Mouse (Mus musculus): ENCODE results near the gene Lama4. TPM values are rescaled to one million over a fixed set of nuclear protein-coding genes. Genes with fewer than 3 reads are reported as not detected.
A peak's percentile ranks its signal among the peaks of the same experiment; 100 is the strongest.

Lama4 gene
- polyA plus RNA-seq, 1 experiment from 2014 or later: 60.0 TPM

DNA sequence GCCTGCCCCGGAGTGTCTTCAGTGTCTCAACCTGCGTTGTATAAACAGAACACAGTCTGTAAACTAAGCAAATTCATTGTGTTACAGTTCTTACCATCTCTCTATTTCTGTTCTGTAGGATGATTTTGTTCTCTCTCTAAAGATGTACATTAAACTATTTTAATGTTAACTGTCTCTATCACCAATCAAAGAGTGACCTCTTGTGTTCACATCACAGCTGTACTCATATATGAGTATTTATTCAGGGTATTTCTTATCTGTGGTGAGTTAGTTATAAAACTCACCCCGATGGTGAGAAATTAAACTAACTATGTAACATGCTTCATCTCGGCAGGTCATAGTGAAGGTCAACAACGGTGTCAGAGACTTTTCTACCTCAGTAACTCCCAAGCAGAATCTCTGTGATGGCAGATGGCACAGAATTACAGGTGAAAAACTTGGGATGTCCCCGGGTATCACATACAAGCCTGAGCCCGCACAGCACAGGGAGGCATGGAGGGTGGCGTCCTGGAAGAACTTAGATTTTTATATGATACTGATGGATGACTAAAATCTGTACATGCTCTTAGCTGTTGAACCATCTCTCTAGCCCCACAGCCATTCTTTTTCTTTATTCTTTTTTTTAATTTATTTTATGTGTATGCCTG lies 139.6 kb downstream of the Lama4 start:
- H3K27me3 ChIP-seq (ENCODE audit: insufficient read depth, poor library complexity, severe bottlenecking): no peaks in the 10 kb centered on the region
- no peak overlapping the region for H3K27ac ChIP-seq
- peaks cover 68% of the 10 kb centered on the region for H3K36me3 ChIP-seq
- WGBS: 88% methylated on average over 8 of the region's 8 CpGs
- no peak overlapping the region for H3K4me3 ChIP-seq
- DNase-seq (ENCODE audit: low spot score): no peak
- H3K9me3 ChIP-seq: no peaks in the 10 kb centered on the region
- H3K4me1 ChIP-seq: no peaks in the 10 kb centered on the region

DNA sequence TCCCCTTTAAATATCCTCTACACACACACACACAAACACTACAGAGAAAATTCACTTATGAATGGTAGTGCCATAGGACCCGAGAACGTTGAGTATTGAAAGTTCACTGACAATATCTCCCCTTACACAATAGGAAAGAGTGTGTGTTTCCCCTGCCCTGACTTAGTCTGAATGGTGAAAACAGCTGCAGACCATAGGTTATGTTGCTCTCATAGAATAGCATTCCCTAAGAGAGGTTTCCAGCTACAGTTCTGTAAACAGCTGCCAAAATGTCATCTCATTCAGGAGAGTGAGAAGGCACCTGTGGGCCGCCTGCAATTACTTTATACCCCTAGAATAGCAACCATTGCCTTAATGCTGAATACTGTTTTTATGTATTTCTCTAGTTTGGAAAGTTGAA lies 141.1 kb downstream of the Lama4 start:
- WGBS: 67% methylated on average over 3 of the region's 3 CpGs
- Histone ChIP-seq H3K27me3 (ENCODE audit: insufficient read depth, poor library complexity, severe bottlenecking) (no peaks in the 10 kb centered on the region), H3K36me3 (peaks cover 66% of the 10 kb centered on the region), H3K4me3 (no peak overlapping the region), H3K9me3 (no peaks in the 10 kb centered on the region), H3K27ac (no peak overlapping the region), H3K4me1 (no peaks in the 10 kb centered on the region)
- DNase-seq (ENCODE audit: low spot score): no peak

DNA sequence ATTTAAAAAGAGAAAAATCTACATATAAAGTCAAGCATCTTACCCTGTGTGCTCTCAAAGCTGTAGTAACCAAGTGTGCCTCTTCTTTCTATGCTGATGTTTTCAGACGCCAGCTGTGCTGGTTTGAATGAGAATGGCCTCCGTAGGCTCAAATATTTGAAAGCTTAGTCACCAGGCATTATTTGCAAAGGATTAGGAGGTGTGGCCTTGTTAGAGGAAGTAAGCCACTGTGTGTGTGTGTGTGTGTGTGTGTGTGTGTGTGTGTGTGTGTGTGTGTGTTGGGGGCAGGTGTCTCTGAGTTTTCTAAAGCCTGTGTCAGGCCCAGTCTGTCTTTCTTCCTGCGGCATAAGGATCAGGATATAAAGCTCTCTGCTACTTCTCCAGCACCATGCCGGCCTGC lies 141.6 kb downstream of the Lama4 start:
- no peak for DNase-seq (ENCODE audit: low spot score)
- no peaks in the 10 kb centered on the region for H3K4me1 ChIP-seq
- no peaks in the 10 kb centered on the region for H3K9me3 ChIP-seq
- H3K27me3 ChIP-seq (ENCODE audit: insufficient read depth, poor library complexity, severe bottlenecking): no peaks in the 10 kb centered on the region
- no peak overlapping the region for H3K4me3 ChIP-seq
- 61% methylated on average over 4 of the region's 4 CpGs for WGBS
- peaks cover 70% of the 10 kb centered on the region for H3K36me3 ChIP-seq
- no peak overlapping the region for H3K27ac ChIP-seq

DNA sequence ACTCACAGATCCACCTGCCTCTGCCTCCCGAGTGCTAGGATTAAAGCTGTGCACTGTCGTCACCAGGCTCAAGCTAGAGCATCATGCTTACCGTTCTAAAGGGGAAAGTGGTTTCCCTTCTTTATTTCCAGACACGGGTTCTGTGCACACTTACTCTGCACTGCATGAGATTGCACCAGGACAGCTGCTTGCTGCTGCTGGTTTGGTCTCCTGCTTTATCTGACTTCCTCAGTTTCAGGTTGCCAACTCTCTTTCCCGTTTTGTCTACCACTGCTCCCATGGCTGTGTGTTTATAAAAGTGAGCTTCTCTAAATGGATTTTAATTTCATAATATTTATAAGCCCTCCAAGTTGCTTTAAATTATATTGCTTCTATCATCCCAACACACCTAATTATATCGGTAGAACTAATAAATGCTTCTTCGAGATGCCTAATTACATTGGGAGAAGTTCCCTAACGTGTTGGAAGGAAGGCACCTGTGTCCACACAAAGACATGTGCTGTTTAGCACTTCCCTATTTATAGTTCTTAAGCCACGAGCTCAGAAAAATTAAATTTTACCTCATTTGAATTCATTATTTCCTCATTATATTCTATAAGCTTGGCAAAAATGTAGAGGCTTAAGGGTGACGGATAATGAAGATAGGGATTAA lies 143.6 kb downstream of the Lama4 start:
- peaks cover 53% of the 10 kb centered on the region; the same call in 1 of the 2 replicates for H3K36me3 ChIP-seq
- WGBS: 71% methylated on average over 10 of the region's 10 CpGs

DNA sequence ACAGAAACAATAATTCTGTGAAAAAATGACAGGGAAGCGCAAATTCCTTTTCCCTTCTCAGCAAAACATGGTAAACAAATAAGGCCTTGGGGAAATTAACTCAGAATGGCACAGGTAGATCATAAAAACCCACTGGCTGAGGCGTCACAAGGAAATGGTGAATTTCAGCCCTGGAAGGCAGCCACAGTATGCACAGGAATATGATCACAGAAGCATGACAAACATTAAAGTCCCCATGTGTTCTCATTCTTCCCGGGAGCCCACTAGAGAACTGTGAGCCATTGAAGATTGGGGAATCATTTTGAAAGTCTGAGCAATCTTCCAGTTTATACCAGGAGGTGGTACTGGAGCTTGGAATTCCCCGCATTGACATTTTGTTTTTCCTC lies 144.2 kb downstream of the Lama4 start:
- no peak overlapping the region for H3K27ac ChIP-seq
- H3K36me3 ChIP-seq: peaks cover 53% of the 10 kb centered on the region; the same call in 1 of the 2 replicates
- no peak overlapping the region for H3K4me3 ChIP-seq
- no peaks in the 10 kb centered on the region for H3K27me3 ChIP-seq (ENCODE audit: insufficient read depth, poor library complexity, severe bottlenecking)
- no peak for DNase-seq (ENCODE audit: low spot score)
- WGBS: 68% methylated on average over 4 of the region's 4 CpGs
- no peaks in the 10 kb centered on the region for H3K9me3 ChIP-seq
- H3K4me1 ChIP-seq: no peaks in the 10 kb centered on the region

More for the DNA sequence above, 143.6 kb downstream of the Lama4 start:
- no peak for DNase-seq (ENCODE audit: low spot score)
- Histone ChIP-seq H3K9me3 (no peaks in the 10 kb centered on the region), H3K4me1 (no peaks in the 10 kb centered on the region), H3K4me3 (no peak overlapping the region), H3K27me3 (ENCODE audit: insufficient read depth, poor library complexity, severe bottlenecking) (no peaks in the 10 kb centered on the region), H3K27ac (no peak overlapping the region)

DNA sequence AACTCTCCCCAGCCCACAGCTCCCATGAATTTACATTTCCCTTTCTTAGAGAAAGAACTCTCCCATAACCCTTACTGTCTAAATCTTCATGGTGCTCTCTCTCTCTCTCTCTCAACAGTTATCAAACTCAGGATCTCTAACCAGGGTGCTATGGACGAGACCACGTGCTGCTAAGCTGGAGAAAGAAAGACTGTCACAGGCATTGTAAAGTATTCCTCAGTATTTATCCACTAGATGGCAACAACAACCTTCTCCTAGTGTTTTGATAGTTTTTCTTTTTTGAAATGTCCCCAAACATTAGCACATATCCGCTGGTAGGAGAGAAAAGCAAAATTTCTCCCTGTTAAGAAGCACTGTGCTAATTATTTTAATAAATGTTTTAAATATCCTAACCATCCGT lies 156.1 kb downstream of the Lama4 start:
- no peaks in the 10 kb centered on the region for H3K27me3 ChIP-seq (ENCODE audit: insufficient read depth, poor library complexity, severe bottlenecking)
- no peaks in the 10 kb centered on the region; the same call in 1 of the 2 replicates for H3K4me1 ChIP-seq
- H3K4me3 ChIP-seq: no peak overlapping the region
- H3K36me3 ChIP-seq: no peaks in the 10 kb centered on the region
- 33% methylated on average over 4 of the region's 4 CpGs for WGBS
- H3K27ac ChIP-seq: no peak overlapping the region
- no peak for DNase-seq (ENCODE audit: low spot score)
- H3K9me3 ChIP-seq: no peaks in the 10 kb centered on the region

DNA sequence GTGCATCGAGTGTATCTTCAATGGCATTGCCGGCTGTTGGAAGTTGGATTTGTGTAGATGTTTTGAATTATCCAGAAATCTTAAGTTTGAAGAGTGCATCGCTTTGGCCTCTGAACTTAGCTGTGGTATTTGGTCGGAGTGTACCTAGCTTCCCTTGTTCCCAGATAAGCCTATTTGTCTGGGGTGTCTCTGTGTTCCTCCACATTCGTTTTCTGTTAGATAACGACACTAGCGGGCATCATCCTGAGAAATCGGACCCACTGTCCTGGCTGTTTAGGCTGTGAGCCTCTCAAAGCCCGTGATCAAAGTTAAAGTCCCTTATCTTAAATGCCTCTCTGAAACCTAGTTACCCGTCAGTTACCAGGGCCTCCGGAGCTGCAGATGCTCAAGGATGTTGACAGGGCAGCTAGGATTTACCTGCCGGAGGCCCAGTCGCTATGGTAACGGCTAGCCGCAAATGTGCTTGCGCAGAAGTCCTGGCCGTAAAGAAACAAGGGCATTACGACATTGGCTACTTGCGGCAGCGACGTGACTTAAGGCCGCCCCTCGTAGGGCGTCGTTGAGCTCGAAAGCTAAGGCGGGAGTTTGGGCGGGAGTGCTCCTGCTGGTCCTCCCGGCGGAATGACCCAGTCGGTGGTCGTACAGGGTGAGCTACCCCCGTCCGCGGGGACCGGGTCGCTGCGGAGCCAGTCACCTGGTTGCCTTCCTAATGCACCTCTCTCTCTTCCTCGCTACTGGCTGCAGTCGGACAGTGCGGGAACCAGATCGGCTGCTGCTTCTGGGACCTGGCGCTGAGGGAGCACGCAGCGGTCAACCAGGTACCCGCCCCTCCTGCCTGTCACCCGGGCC lies 168.4 kb downstream of the Lama4 start, which contains the start of the genes Fam229b and Tube1:
TSS of gene Fam229b (minus strand) at position 453 of the 849 bp plus-strand sequence.
TSS of gene Tube1 (plus strand) at position 515 of the 849 bp plus-strand sequence.
- Histone ChIP-seq H3K27me3 (ENCODE audit: insufficient read depth, poor library complexity, severe bottlenecking) (no peaks in the 10 kb centered on the region), H3K36me3 (peaks cover 20% of the 10 kb centered on the region; the same call in 1 of the 2 replicates), H3K4me3 (peak within 1 kb of the TSS; percentile 84), H3K4me1 (peaks cover 13% of the 10 kb centered on the region; the same call in 1 of the 2 replicates), H3K27ac (peak within 1 kb of the TSS; percentile 88), H3K9me3 (no peaks in the 10 kb centered on the region)
- peak; percentile 96 for DNase-seq (ENCODE audit: low spot score)
- 4% methylated on average over 47 of the region's 47 CpGs for WGBS

DNA sequence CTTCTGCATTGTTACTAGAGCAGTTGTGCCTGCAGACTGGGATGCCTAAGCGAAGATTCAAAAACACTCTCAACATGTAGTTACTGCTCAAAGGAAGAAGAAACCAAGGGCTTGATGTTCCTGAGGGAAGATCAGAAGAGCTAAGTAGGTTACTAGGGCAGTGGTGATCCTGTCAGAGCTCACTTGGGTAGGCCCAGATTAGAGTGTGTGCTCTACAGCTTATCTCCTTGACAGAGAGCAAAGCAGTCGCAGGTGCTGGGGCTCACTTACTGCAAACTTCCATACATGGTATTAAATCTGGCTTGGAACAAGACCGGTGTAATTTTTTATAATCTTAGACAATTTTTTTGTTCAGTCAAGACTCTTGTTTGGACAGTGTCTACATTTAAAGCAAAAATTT lies 172.5 kb downstream of the Lama4 start:
- H3K27me3 ChIP-seq (ENCODE audit: insufficient read depth, poor library complexity, severe bottlenecking): no peaks in the 10 kb centered on the region
- H3K9me3 ChIP-seq: no peaks in the 10 kb centered on the region
- no peak for DNase-seq (ENCODE audit: low spot score)
- no peak overlapping the region for H3K4me3 ChIP-seq
- H3K27ac ChIP-seq: no peak overlapping the region
- peaks cover 13% of the 10 kb centered on the region; the same call in 1 of the 2 replicates for H3K4me1 ChIP-seq
- 71% methylated on average over 3 of the region's 3 CpGs for WGBS
- peaks cover 49% of the 10 kb centered on the region for H3K36me3 ChIP-seq

DNA sequence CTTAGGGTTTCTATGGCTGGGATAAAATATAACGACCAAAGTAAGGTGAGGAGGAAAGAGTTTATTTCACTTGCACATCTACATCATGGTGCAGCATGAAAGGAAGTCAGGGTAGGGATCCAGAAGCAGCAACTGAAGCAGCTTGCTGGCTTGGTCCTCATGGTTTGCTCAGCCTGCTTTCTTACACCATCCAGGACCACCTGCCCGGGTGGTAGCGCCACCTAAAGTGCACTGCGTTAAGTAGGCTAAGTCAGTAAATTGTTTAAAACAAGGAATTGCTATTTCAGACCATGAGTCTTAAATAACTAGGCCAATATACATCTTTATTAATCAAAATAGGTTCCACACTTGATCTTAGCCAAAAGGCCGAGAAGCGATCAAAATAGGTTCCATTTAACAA lies 173.4 kb downstream of the Lama4 start:
- Histone ChIP-seq H3K27me3 (ENCODE audit: insufficient read depth, poor library complexity, severe bottlenecking) (no peaks in the 10 kb centered on the region), H3K4me1 (peaks cover 13% of the 10 kb centered on the region; the same call in 1 of the 2 replicates), H3K27ac (no peak overlapping the region), H3K36me3 (peaks cover 59% of the 10 kb centered on the region), H3K4me3 (no peak overlapping the region), H3K9me3 (no peaks in the 10 kb centered on the region)
- DNase-seq (ENCODE audit: low spot score): no peak
- 88% methylated on average over 6 of the region's 6 CpGs for WGBS

DNA sequence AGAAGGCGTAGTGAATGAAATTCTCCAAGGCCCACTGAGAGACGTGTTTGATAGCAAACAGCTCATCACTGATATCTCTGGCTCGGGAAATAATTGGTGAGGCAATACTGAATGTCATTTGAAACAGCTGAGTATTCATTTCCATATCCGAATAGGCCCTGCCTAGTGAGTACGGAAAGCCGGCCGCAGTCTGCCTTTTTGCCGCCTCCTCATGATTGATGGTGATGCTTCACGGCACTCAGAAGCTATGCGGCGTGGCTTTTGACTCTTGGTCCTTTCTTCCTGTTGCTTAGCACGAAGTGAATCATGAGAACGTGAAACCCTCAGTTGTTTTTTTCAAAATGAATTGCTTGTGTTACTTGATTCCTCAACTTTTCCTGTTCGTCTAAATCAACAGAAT lies 175.5 kb downstream of the Lama4 start:
- DNase-seq (ENCODE audit: low spot score): no peak
- WGBS: 88% methylated on average over 14 of the region's 14 CpGs
- no peaks in the 10 kb centered on the region for H3K9me3 ChIP-seq
- no peaks in the 10 kb centered on the region for H3K27me3 ChIP-seq (ENCODE audit: insufficient read depth, poor library complexity, severe bottlenecking)
- 0 out of 2 replicates have a peak, but pooled peaks cover under 1% of the 10 kb centered on the region for H3K4me1 ChIP-seq
- H3K36me3 ChIP-seq: peaks cover 79% of the 10 kb centered on the region
- no peak overlapping the region for H3K27ac ChIP-seq
- H3K4me3 ChIP-seq: no peak overlapping the region

DNA sequence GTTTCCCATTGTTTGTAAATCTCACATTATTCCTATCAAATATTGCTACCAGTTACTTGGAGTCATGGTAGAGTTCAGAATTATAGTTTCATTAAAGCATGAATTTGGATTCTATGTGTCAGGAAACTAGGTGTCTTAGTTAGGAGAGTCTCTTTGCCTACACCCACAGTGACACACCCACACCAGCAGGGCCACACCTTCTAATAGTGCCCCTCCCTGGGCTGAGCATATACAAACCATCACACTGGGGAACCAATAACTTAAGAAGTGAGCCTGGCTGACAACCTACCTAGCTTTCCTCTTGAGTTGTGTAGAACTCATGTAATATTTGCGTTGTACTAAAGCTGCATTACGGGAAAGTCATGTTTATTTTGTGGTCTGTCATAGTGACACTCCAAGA lies 176.1 kb downstream of the Lama4 start:
- Histone ChIP-seq H3K36me3 (peaks cover 84% of the 10 kb centered on the region), H3K4me1 (no peaks in the 10 kb centered on the region), H3K9me3 (no peaks in the 10 kb centered on the region), H3K27me3 (ENCODE audit: insufficient read depth, poor library complexity, severe bottlenecking) (no peaks in the 10 kb centered on the region), H3K4me3 (no peak overlapping the region), H3K27ac (no peak overlapping the region)
- WGBS: 92% methylated on average over 2 of the region's 2 CpGs
- DNase-seq (ENCODE audit: low spot score): no peak

DNA sequence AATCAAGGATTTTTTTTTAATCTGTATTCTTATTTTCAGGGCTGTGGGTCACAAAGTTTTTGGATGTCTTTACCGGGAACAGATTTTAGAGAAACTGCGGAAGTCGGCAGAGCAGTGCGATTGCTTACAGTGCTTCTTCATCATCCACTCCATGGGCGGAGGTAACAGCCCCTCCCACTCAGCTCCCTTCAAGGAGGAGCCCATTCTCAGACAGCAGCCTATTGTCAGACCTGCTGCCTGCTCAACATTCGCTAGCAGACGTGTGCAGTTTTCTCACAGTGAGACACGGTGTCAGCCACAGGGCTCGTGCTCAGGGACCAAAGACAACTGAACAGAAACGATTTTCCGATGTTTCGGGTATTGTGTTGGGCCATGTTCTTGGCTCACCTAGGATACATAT lies 176.9 kb downstream of the Lama4 start:
- H3K27ac ChIP-seq: no peak overlapping the region
- WGBS: 87% methylated on average over 12 of the region's 12 CpGs
- DNase-seq (ENCODE audit: low spot score): no peak
- H3K36me3 ChIP-seq: peaks cover 84% of the 10 kb centered on the region
- H3K27me3 ChIP-seq (ENCODE audit: insufficient read depth, poor library complexity, severe bottlenecking): no peaks in the 10 kb centered on the region
- H3K4me1 ChIP-seq: no peaks in the 10 kb centered on the region
- no peaks in the 10 kb centered on the region for H3K9me3 ChIP-seq
- no peak overlapping the region for H3K4me3 ChIP-seq

DNA sequence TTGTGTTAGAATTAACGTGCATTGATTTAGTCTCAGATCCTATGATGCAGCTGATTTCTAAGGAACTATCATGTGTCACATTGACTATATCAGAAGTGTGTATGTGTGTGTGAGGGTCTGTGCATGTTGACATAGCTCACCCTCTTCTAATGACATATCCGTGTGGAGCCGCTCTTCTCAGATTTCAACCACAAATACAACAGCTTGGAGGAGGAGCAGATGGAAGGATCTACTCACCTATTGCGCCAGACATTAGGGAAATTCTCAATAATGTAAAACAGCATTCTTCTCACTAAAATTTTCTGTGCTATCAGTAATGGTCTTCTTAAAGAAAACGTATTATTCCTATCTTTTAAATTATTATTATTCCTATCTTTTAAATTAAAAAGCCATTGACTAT lies 191.4 kb downstream of the Lama4 start:
- no peaks in the 10 kb centered on the region for H3K27me3 ChIP-seq (ENCODE audit: insufficient read depth, poor library complexity, severe bottlenecking)
- H3K36me3 ChIP-seq: no peaks in the 10 kb centered on the region
- H3K27ac ChIP-seq: no peak overlapping the region
- no peak overlapping the region for H3K4me3 ChIP-seq
- DNase-seq (ENCODE audit: low spot score): no peak
- H3K4me1 ChIP-seq: no peaks in the 10 kb centered on the region
- 84% methylated on average over 5 of the region's 5 CpGs for WGBS
- no peaks in the 10 kb centered on the region for H3K9me3 ChIP-seq

All from heart, embryonic 10.5 days (tissue).